In genomic region chr1:194548661-194549060, GRCm38 (mm10) we compare ENCODE assay signal across 24 mouse cellular contexts.
DNase-seq lines count a peak whose midpoint lies in the region; ATAC-seq and TF ChIP-seq lines count a peak whose summit lies in the region.
"Had no signal": no experiment of that assay in that cellular context is flagged by ENCODE, and none has a peak within 500 bp of the region (broad histone marks: within the 10 kb centered on the region; RNA-seq: fewer than 3 reads in every experiment).

No protein-coding gene starts in this region.

- peak; percentile 13 to 66 for DNase-seq in adrenal gland, adult (ENCODE audit: inconsistent age in 2 of 2, low spot score in 1 of 2)
- no peak for DNase-seq in adrenal gland, postnatal 4 days (ENCODE audit: low spot score in 2 of 2)
- peak; percentile 21 for DNase-seq in kidney, adult 2 months
- peak; percentile 18 for DNase-seq in adipocyte (ENCODE audit: low spot score)
- peak; percentile 24 to 52 for DNase-seq in adrenal gland, postnatal 36 days
- DNase-seq: cerebellum, adult 11 months; cerebellum, adult 2 months; cerebellum, adult 9-11 months; cerebellum, postnatal 25 days; gastrocnemius, postnatal 25 days; heart, adult 18-20 months; heart, postnatal 10 days; heart, postnatal 36 days had no signal

- no peaks in the 10 kb centered on the region for H3K27me3 ChIP-seq in kidney, adult 2 months (replicated peaks; ENCODE audit: control insufficient read depth, insufficient read depth, low read length)
- no peaks in the 10 kb centered on the region for H3K27me3 ChIP-seq in kidney, embryonic 15.5 days
- H3K27me3 ChIP-seq: embryonic facial prominence, embryonic 12.5 days; embryonic facial prominence, embryonic 15.5 days; heart, embryonic 12.5 days; heart, embryonic 15.5 days; hindbrain, embryonic 13.5 days; intestine, embryonic 15.5 days had no signal

- H3K27ac ChIP-seq in kidney, adult 2 months (ENCODE audit: insufficient read depth, low read depth, low read length), result no peak overlapping the region
- no peak overlapping the region for H3K27ac ChIP-seq in kidney, embryonic 15.5 days
- H3K27ac ChIP-seq: embryonic facial prominence, embryonic 12.5 days; embryonic facial prominence, embryonic 15.5 days; heart, embryonic 15.5 days; hindbrain, embryonic 10.5 days; hindbrain, embryonic 13.5 days; intestine, embryonic 15.5 days had no signal

- TF ChIP-seq CTCF in kidney, adult 2 months (conservative IDR thresholded peaks at IDR 0.05; ENCODE audit: insufficient read depth, insufficient read length, low read depth, low read length), result no peak

- ATAC-seq in kidney, embryonic 15.5 days (replicated peaks; ENCODE audit: low FRiP score), result no peak
- no peak for ATAC-seq in monocyte, adult 5-6 weeks (replicated peaks; ENCODE audit: insufficient number of reproducible peaks, low FRiP score, low TSS enrichment, poor library complexity, severe bottlenecking)
- ATAC-seq: forebrain, embryonic 14.5 days; hindbrain, embryonic 16.5 days; intestine, embryonic 15.5 days had no signal

- no peaks in the 10 kb centered on the region for H3K4me1 ChIP-seq in kidney, adult 2 months (ENCODE audit: control insufficient read depth, insufficient read depth, low read length)
- no peaks in the 10 kb centered on the region for H3K4me1 ChIP-seq in kidney, embryonic 15.5 days
- H3K4me1 ChIP-seq: embryonic facial prominence, embryonic 12.5 days; embryonic facial prominence, embryonic 15.5 days; heart, embryonic 12.5 days; heart, embryonic 15.5 days; hindbrain, embryonic 10.5 days; hindbrain, embryonic 13.5 days; intestine, embryonic 15.5 days had no signal

- H3K4me2 ChIP-seq in kidney, embryonic 15.5 days, result no peak overlapping the region
- H3K4me2 ChIP-seq: embryonic facial prominence, embryonic 12.5 days; embryonic facial prominence, embryonic 15.5 days; heart, embryonic 12.5 days; heart, embryonic 15.5 days; hindbrain, embryonic 13.5 days; intestine, embryonic 15.5 days had no signal

- no peak overlapping the region for H3K9ac ChIP-seq in kidney, embryonic 15.5 days
- H3K9ac ChIP-seq: embryonic facial prominence, embryonic 12.5 days; embryonic facial prominence, embryonic 15.5 days; heart, embryonic 12.5 days; heart, embryonic 15.5 days; hindbrain, embryonic 13.5 days; intestine, embryonic 15.5 days had no signal

- no peaks in the 10 kb centered on the region for H3K36me3 ChIP-seq in kidney, adult 2 months (ENCODE audit: control insufficient read depth, insufficient read depth, low read length)
- H3K36me3 ChIP-seq in kidney, embryonic 15.5 days, result no peaks in the 10 kb centered on the region
- H3K36me3 ChIP-seq: embryonic facial prominence, embryonic 12.5 days; embryonic facial prominence, embryonic 15.5 days; heart, embryonic 12.5 days; heart, embryonic 15.5 days; hindbrain, embryonic 10.5 days; hindbrain, embryonic 13.5 days; intestine, embryonic 15.5 days had no signal

- H3K9me3 ChIP-seq in kidney, embryonic 15.5 days (replicated peaks), result no peaks in the 10 kb centered on the region
- H3K9me3 ChIP-seq: embryonic facial prominence, embryonic 12.5 days; embryonic facial prominence, embryonic 15.5 days; heart, embryonic 12.5 days; heart, embryonic 15.5 days; hindbrain, embryonic 10.5 days; hindbrain, embryonic 13.5 days; intestine, embryonic 15.5 days had no signal

- no peak overlapping the region for H3K4me3 ChIP-seq in kidney, adult 2 months (ENCODE audit: insufficient read depth, low read depth, low read length)
- H3K4me3 ChIP-seq in kidney, embryonic 15.5 days (replicated peaks), result no peak overlapping the region
- H3K4me3 ChIP-seq: embryonic facial prominence, embryonic 12.5 days; embryonic facial prominence, embryonic 15.5 days; heart, embryonic 12.5 days; heart, embryonic 15.5 days; hindbrain, embryonic 10.5 days; hindbrain, embryonic 13.5 days; intestine, embryonic 15.5 days had no signal

- no peak for TF ChIP-seq POLR2A in kidney, adult 2 months (IDR thresholded peaks at IDR 0.05; ENCODE audit: low read depth, low read length)

Comparison
In these comparisons a context has a peak if more than half of its experiments do, and no peak if none do; other contexts are left out.
1. DNase-seq: peak in adrenal gland, adult (2 of 2), kidney, adult 2 months (single experiment), adipocyte (single experiment) and adrenal gland, postnatal 36 days (2 of 2); none in adrenal gland, postnatal 4 days (0 of 2).